Mouse (Mus musculus) limb, embryonic 10.5 days (tissue): ENCODE measurements around the gene Cish. TPM values are rescaled to one million over a fixed set of nuclear protein-coding genes. Genes with fewer than 3 reads are reported as not detected.

Experiments
- DNase-seq: peaks from one replicate; pipeline ENCODE4 v3.0.0-alpha.2; 2017; ENCODE audit warnings: low spot score
- H3K27ac ChIP-seq: fragments of 300-500 bp; sonication (generic); 2 replicates; pipeline ENCODE4 v1.5.1; 2016; ENCODE audit warnings: mild to moderate bottlenecking
- H3K27me3 ChIP-seq: fragments of 300-500 bp; sonication (generic); 2 replicates; pipeline ENCODE4 v1.6.1; 2016; ENCODE audit warnings: low read depth, mild to moderate bottlenecking; ENCODE audit not compliant: poor library complexity, severe bottlenecking
- H3K36me3 ChIP-seq: fragments of 300-500 bp; sonication (generic); 2 replicates; pipeline ENCODE4 v1.6.1; 2016; ENCODE audit warnings: mild to moderate bottlenecking, moderate library complexity
- H3K4me1 ChIP-seq: fragments of 300-500 bp; sonication (generic); 2 replicates; pipeline ENCODE4 v1.6.1; 2016
- H3K4me3 ChIP-seq: fragments of 300-500 bp; sonication (generic); 2 replicates; pipeline ENCODE4 v1.5.1; 2016; ENCODE audit warnings: mild to moderate bottlenecking, moderate library complexity
- H3K9me3 ChIP-seq: fragments of 300-500 bp; sonication (generic); replicated peaks from 2 replicates; pipeline ENCODE4 v1.6.1; 2016; ENCODE audit warnings: mild to moderate bottlenecking
- WGBS: fragments of 180-500 bp; shearing (Covaris S2); methylation state at CpG from one replicate; pipeline ENCODE4 v1.1.7; 2016; 5-methylcytosine and 5-hydroxymethylcytosine counted together
- polyA plus RNA-seq: library from polyadenylated mRNA; unstranded; fragments of >200 nt; fragmentation: Nextera tagmentation; extraction: Ambion mirVana; gene quantifications from 2 replicates; pipeline ENCODE4 v1.2.1, GENCODE M21; 2016

Gene Cish
- polyA plus RNA-seq, 1 experiment from 2014 or later = 4.3 TPM

GRCm38 (mm10) chr9:107338172-107338883 lies 42.5 kb downstream of the Cish start, which contains the start of gene Hemk1:
Gene Hemk1, minus strand, starts transcription at chr9:107338350.
- peak; percentile 88 for DNase-seq
- H3K9me3 ChIP-seq = no peaks in the 10 kb centered on the region
- WGBS = 6% methylated on average over 30 of the region's 30 CpGs
- H3K27me3 ChIP-seq = peaks cover 25% of the 10 kb centered on the region
- peak within 1 kb of the TSS; percentile 84 for H3K27ac ChIP-seq
- no peaks in the 10 kb centered on the region for H3K36me3 ChIP-seq
- peak within 1 kb of the TSS; percentile 72 for H3K4me3 ChIP-seq
- H3K4me1 ChIP-seq = peaks cover 27% of the 10 kb centered on the region

GRCm38 (mm10) chr9:107340267-107340859 lies 44.5 kb downstream of the Cish start, which contains the start of gene 6430571L13Rik:
Gene 6430571L13Rik, plus strand, starts transcription at chr9:107340602.
- peaks cover 27% of the 10 kb centered on the region for H3K4me1 ChIP-seq
- H3K9me3 ChIP-seq = no peaks in the 10 kb centered on the region
- H3K36me3 ChIP-seq = no peaks in the 10 kb centered on the region
- WGBS = under 1% methylated on average over 34 of the region's 34 CpGs
- peaks cover 34% of the 10 kb centered on the region for H3K27me3 ChIP-seq
- peak within 1 kb of the TSS; percentile 59 for H3K27ac ChIP-seq
- peak within 1 kb of the TSS; percentile 71 for H3K4me3 ChIP-seq
- peak; percentile 92 for DNase-seq

GRCm38 (mm10) chr9:107340911-107341645 lies 45.3 kb downstream of the Cish start:
- DNase-seq = no peak
- Histone ChIP-seq H3K36me3 (no peaks in the 10 kb centered on the region), H3K4me1 (peaks cover 24% of the 10 kb centered on the region), H3K27me3 (peaks cover 34% of the 10 kb centered on the region), H3K9me3 (no peaks in the 10 kb centered on the region), H3K4me3 (peak overlapping the region; percentile 71), H3K27ac (peak overlapping the region; percentile 59; the same call in 1 of the 2 replicates)
- 52% methylated on average over 12 of the region's 12 CpGs for WGBS

GRCm38 (mm10) chr9:107342201-107342709 lies 46.4 kb downstream of the Cish start:
- no peaks in the 10 kb centered on the region for H3K9me3 ChIP-seq
- H3K27ac ChIP-seq = no peak overlapping the region
- H3K36me3 ChIP-seq = no peaks in the 10 kb centered on the region
- peaks cover 34% of the 10 kb centered on the region for H3K27me3 ChIP-seq
- H3K4me1 ChIP-seq = peaks cover 22% of the 10 kb centered on the region
- no peak overlapping the region for H3K4me3 ChIP-seq
- no peak for DNase-seq
- WGBS = 90% methylated on average over 11 of the region's 11 CpGs

GRCm38 (mm10) chr9:107343146-107343943 lies 47.5 kb downstream of the Cish start:
- 72% methylated on average over 8 of the region's 8 CpGs for WGBS

GRCm38 (mm10) chr9:107344027-107344426 lies 48.2 kb downstream of the Cish start:
- 77% methylated on average over 6 of the region's 6 CpGs for WGBS

More at GRCm38 (mm10) chr9:107343146-107343943, 47.5 kb downstream of the Cish start:
- Histone ChIP-seq H3K9me3 (no peaks in the 10 kb centered on the region), H3K27me3 (peaks cover 34% of the 10 kb centered on the region), H3K4me1 (peaks cover 14% of the 10 kb centered on the region), H3K27ac (no peak overlapping the region), H3K4me3 (no peak overlapping the region), H3K36me3 (no peaks in the 10 kb centered on the region)
- no peak for DNase-seq

GRCm38 (mm10) chr9:107346081-107346480 lies 50.3 kb downstream of the Cish start:
- Histone ChIP-seq H3K27ac (no peak overlapping the region), H3K9me3 (no peaks in the 10 kb centered on the region), H3K4me1 (peaks cover 3% of the 10 kb centered on the region), H3K36me3 (no peaks in the 10 kb centered on the region), H3K27me3 (peaks cover 31% of the 10 kb centered on the region), H3K4me3 (no peak overlapping the region)
- no peak for DNase-seq
- WGBS = 89% methylated on average over 8 of the region's 8 CpGs

More at GRCm38 (mm10) chr9:107344027-107344426, 48.2 kb downstream of the Cish start:
- H3K4me1 ChIP-seq = peaks cover 7% of the 10 kb centered on the region
- no peaks in the 10 kb centered on the region for H3K36me3 ChIP-seq
- no peaks in the 10 kb centered on the region for H3K9me3 ChIP-seq
- H3K27ac ChIP-seq = no peak overlapping the region
- no peak for DNase-seq
- H3K27me3 ChIP-seq = peaks cover 34% of the 10 kb centered on the region
- H3K4me3 ChIP-seq = no peak overlapping the region

- peaks cover 2% of the 10 kb centered on the region; the same call in 1 of the 2 replicates for H3K4me1 ChIP-seq
- peaks cover 19% of the 10 kb centered on the region; the same call in 1 of the 2 replicates for H3K27me3 ChIP-seq
- H3K4me3 ChIP-seq = no peak overlapping the region
- H3K36me3 ChIP-seq = no peaks in the 10 kb centered on the region
- no peak overlapping the region for H3K27ac ChIP-seq
- H3K9me3 ChIP-seq = no peaks in the 10 kb centered on the region
- no peak for DNase-seq
- 76% methylated on average over 9 of the region's 9 CpGs for WGBS
Measured at GRCm38 (mm10) chr9:107347586-107348183, 51.9 kb downstream of the Cish start.

GRCm38 (mm10) chr9:107349321-107349720 lies 53.5 kb downstream of the Cish start:
- no peaks in the 10 kb centered on the region for H3K36me3 ChIP-seq
- H3K4me3 ChIP-seq = no peak overlapping the region
- H3K27me3 ChIP-seq = peaks cover 15% of the 10 kb centered on the region; the same call in 1 of the 2 replicates
- H3K27ac ChIP-seq = no peak overlapping the region
- WGBS = 39% methylated on average over 7 of the region's 7 CpGs
- H3K9me3 ChIP-seq = no peaks in the 10 kb centered on the region
- no peak for DNase-seq
- H3K4me1 ChIP-seq = peaks cover 2% of the 10 kb centered on the region; the same call in 1 of the 2 replicates
